Mouse (Mus musculus) forebrain, embryonic 16.5 days (tissue): ENCODE measurements at regions not wholly inside any gene's neighbourhood (a gene's known extent, or its start where the extent isn't known, plus 50 kb on each side); places are given as distances from the start of the nearest gene placed in this dataset.

Source experiments
- ATAC-seq: fragments of 200-750 bp; cut with Nextera tagmentation; 2 replicates; pipeline ENCODE4 v1.8.0; 2017; ENCODE audit warnings: mild to moderate bottlenecking, moderate library complexity
- H3K27ac ChIP-seq: fragments of 300-500 bp; sonication (generic); 2 replicates; pipeline ENCODE4 v1.5.1; 2014; ENCODE audit warnings: low read length, control low read depth
- H3K27me3 ChIP-seq: fragments of 300-500 bp; sonication (generic); replicated peaks from 2 replicates; pipeline ENCODE4 v1.6.1; 2014; ENCODE audit warnings: low read length; ENCODE audit not compliant: control insufficient read depth, insufficient read depth
- H3K36me3 ChIP-seq: fragments of 300-500 bp; sonication (generic); 2 replicates; pipeline ENCODE4 v1.6.1; 2014; ENCODE audit not compliant: control insufficient read depth, insufficient read depth
- H3K4me1 ChIP-seq: fragments of 300-500 bp; sonication (generic); replicated peaks from 2 replicates; pipeline ENCODE4 v1.6.1; 2014; ENCODE audit warnings: low read length; ENCODE audit not compliant: control insufficient read depth, insufficient read depth
- H3K4me2 ChIP-seq: fragments of 300-500 bp; sonication (generic); 2 replicates; pipeline ENCODE4 v1.6.1; 2014; ENCODE audit warnings: mild to moderate bottlenecking, low read length, control low read depth
- H3K4me3 ChIP-seq: fragments of 300-500 bp; sonication (generic); replicated peaks from 2 replicates; pipeline ENCODE4 v1.5.1; 2014; ENCODE audit warnings: mild to moderate bottlenecking, low read length, control low read depth
- H3K9ac ChIP-seq: fragments of 300-500 bp; sonication (generic); replicated peaks from 2 replicates; pipeline ENCODE4 v1.6.1; 2014; ENCODE audit warnings: low read depth, low read length, control low read depth
- H3K9me3 ChIP-seq: fragments of 300-500 bp; sonication (generic); 2 replicates; pipeline ENCODE4 v1.6.1; 2016; ENCODE audit warnings: low read length; ENCODE audit not compliant: control insufficient read depth
- WGBS: fragments of 180-500 bp; shearing (Covaris S2); extraction: QIAGEN DNeasy Blood & Tissue Kit; methylation state at CpG from one replicate; pipeline ENCODE4 v1.1.7; 2014; 5-methylcytosine and 5-hydroxymethylcytosine counted together

- no peak overlapping the region for H3K27ac ChIP-seq
- H3K4me3 ChIP-seq, result no peak overlapping the region
- WGBS, result 83% methylated on average over 5 of the region's 5 CpGs
- no peaks in the 10 kb centered on the region for H3K27me3 ChIP-seq
- no peaks in the 10 kb centered on the region for H3K4me1 ChIP-seq
- no peak overlapping the region for H3K9ac ChIP-seq
- no peaks in the 10 kb centered on the region for H3K9me3 ChIP-seq
- no peak overlapping the region for H3K4me2 ChIP-seq
- no peaks in the 10 kb centered on the region for H3K36me3 ChIP-seq
- ATAC-seq, result peak; percentile 43; the same call in 1 of the 2 replicates
These were observed 60.8 kb upstream of the E2f3 start for GRCm38 (mm10) chr13:30046504-30047169.

GRCm38 (mm10) chr13:30046061-30046460, 60.2 kb upstream of the E2f3 start:
- 79% methylated on average over 13 of the region's 15 CpGs for WGBS
- Histone ChIP-seq H3K36me3 (no peaks in the 10 kb centered on the region), H3K27me3 (no peaks in the 10 kb centered on the region), H3K9ac (no peak overlapping the region), H3K4me2 (no peak overlapping the region), H3K4me3 (no peak overlapping the region), H3K27ac (no peak overlapping the region), H3K9me3 (no peaks in the 10 kb centered on the region), H3K4me1 (no peaks in the 10 kb centered on the region)
- ATAC-seq, result 0 out of 2 replicates have a peak, but pooled peaks have one; percentile 59

- H3K27me3 ChIP-seq, result no peaks in the 10 kb centered on the region
- no peak overlapping the region for H3K9ac ChIP-seq
- H3K4me2 ChIP-seq, result no peak overlapping the region
- no peak for ATAC-seq
- no peaks in the 10 kb centered on the region for H3K4me1 ChIP-seq
- no peak overlapping the region for H3K27ac ChIP-seq
- no peak overlapping the region for H3K4me3 ChIP-seq
- no peaks in the 10 kb centered on the region for H3K36me3 ChIP-seq
- WGBS, result 76% methylated on average over 6 of the region's 6 CpGs
- H3K9me3 ChIP-seq, result no peaks in the 10 kb centered on the region
These were observed 59.4 kb upstream of the E2f3 start for GRCm38 (mm10) chr13:30045225-30045624.

DNA sequence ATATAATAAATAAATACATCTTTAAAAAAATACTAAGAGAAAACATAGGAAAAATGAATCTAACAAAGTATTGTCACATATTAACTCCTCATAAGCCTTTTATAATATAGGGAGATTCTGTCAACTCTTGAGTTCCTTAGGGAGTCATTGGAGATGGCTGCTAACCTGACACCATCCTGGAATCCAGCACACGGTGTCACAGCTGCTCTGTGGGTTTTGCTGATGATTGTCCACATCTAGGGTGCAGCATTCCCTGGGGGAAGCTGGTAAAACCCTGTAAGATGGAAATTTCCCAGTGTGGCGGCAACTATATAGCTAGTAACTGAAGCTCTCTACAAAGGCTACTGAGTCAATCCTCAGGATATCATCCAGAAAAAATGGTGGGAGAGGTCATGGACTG, 58.9 kb upstream of the E2f3 start:
- Histone ChIP-seq H3K27me3 (no peaks in the 10 kb centered on the region), H3K9me3 (no peaks in the 10 kb centered on the region), H3K9ac (no peak overlapping the region), H3K4me1 (no peaks in the 10 kb centered on the region), H3K4me3 (no peak overlapping the region), H3K36me3 (no peaks in the 10 kb centered on the region), H3K4me2 (no peak overlapping the region), H3K27ac (no peak overlapping the region)
- ATAC-seq, result no peak
- 92% methylated on average over 2 of the region's 2 CpGs for WGBS

GRCm38 (mm10) chr13:30042689-30043320, 56.9 kb upstream of the E2f3 start:
- Histone ChIP-seq H3K4me1 (no peaks in the 10 kb centered on the region), H3K27ac (no peak overlapping the region), H3K36me3 (no peaks in the 10 kb centered on the region), H3K4me3 (no peak overlapping the region), H3K27me3 (no peaks in the 10 kb centered on the region), H3K9ac (no peak overlapping the region), H3K9me3 (no peaks in the 10 kb centered on the region), H3K4me2 (no peak overlapping the region)
- whole genome bisulfite sequencing, result 57% methylated on average over 15 of the region's 15 CpGs
- no peak for ATAC-seq

DNA sequence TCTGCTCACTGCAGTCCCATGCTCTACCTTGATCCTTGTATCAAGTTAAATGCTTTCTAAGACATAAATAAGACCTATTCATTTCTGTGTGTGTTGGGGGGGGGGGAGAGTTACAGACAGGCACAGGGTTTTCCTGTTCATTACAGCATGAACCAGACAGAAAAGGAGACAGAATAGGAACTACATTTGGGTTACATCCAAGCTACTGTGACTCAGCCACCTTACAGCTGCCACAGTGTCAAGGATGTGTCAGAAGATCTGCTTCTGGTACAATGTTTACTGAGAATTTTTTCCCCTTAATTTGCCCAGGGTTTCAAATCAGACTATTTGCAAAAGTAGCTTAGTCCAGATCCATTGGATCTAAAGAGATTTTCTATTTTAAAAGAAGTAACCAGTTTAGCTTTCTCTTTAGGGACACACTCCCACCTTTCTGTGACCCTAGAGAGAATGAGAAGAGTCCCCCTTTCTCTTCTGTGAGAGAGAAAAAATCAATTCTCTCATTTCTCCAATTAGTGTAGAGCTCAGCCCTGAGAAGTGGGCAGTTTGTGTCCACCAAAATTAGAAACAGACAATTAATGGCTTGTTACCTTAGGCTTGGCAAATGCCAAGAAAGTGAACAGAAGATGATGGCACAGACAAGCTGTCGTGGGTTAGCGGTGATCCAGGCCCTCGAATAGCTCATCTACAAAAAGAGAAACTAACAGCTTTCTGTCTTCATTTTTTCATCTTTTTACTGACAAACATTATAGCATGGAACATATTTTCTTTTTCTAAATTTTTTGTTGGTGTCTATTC, 55.8 kb upstream of the E2f3 start:
- no peaks in the 10 kb centered on the region for H3K9me3 ChIP-seq
- H3K36me3 ChIP-seq, result no peaks in the 10 kb centered on the region
- no peak overlapping the region for H3K9ac ChIP-seq
- no peak overlapping the region for H3K4me3 ChIP-seq
- H3K4me1 ChIP-seq, result no peaks in the 10 kb centered on the region
- ATAC-seq, result no peak
- WGBS, result 54% methylated on average over 3 of the region's 3 CpGs
- H3K4me2 ChIP-seq, result no peak overlapping the region
- no peak overlapping the region for H3K27ac ChIP-seq
- no peaks in the 10 kb centered on the region for H3K27me3 ChIP-seq

- no peak for ATAC-seq
- Histone ChIP-seq H3K4me1 (no peaks in the 10 kb centered on the region), H3K4me2 (no peak overlapping the region), H3K27ac (no peak overlapping the region), H3K27me3 (no peaks in the 10 kb centered on the region), H3K36me3 (no peaks in the 10 kb centered on the region), H3K9ac (no peak overlapping the region), H3K9me3 (peaks cover under 1% of the 10 kb centered on the region; the same call in 1 of the 2 replicates), H3K4me3 (no peak overlapping the region)
- 68% methylated on average over 4 of the region's 4 CpGs for WGBS
These were observed 54.4 kb upstream of the E2f3 start for GRCm38 (mm10) chr13:30040288-30040687.

DNA sequence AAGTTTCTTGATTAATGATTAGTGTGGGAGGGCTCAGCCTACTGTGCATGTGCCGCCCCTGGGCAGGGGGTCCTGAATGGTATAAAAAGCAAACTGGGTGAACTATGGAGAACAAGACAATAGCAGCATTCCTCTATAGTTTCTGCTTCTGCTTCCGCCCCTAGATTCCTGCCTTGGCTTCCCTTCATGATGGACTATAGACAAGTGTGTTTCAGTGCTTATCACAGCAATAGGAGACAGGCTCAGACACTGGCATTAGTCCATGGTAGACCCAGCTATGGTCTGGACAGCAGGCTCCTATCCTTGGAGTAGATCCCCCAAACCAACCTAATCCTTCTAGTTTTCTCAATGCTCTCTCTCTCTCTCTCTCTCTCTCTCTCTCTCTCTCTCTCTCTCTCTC, 53.9 kb upstream of the E2f3 start:
- Histone ChIP-seq H3K9ac (no peak overlapping the region), H3K4me3 (no peak overlapping the region), H3K9me3 (peaks cover 2% of the 10 kb centered on the region; the same call in 1 of the 2 replicates), H3K4me2 (no peak overlapping the region), H3K36me3 (no peaks in the 10 kb centered on the region), H3K27ac (no peak overlapping the region), H3K27me3 (no peaks in the 10 kb centered on the region), H3K4me1 (no peaks in the 10 kb centered on the region)
- 66% methylated on average over 2 of the region's 2 CpGs for WGBS
- ATAC-seq, result no peak

GRCm38 (mm10) chr13:30036561-30036960, 50.7 kb upstream of the E2f3 start:
- Histone ChIP-seq H3K9ac (no peak overlapping the region), H3K27ac (no peak overlapping the region), H3K9me3 (peaks cover 2% of the 10 kb centered on the region; the same call in 1 of the 2 replicates), H3K4me1 (no peaks in the 10 kb centered on the region), H3K4me2 (no peak overlapping the region), H3K36me3 (no peaks in the 10 kb centered on the region), H3K27me3 (no peaks in the 10 kb centered on the region), H3K4me3 (no peak overlapping the region)
- ATAC-seq, result no peak
- WGBS, result 72% methylated on average over 8 of the region's 8 CpGs
